Mouse (Mus musculus) heart, embryonic 10.5 days (tissue): ENCODE results near the gene Atmin. TPM values are rescaled to one million over a fixed set of nuclear protein-coding genes. Genes with fewer than 3 reads are reported as not detected.
A peak's percentile ranks its signal among the peaks of the same experiment; 100 is the strongest.

Experiments
- DNase-seq: peaks from one replicate; pipeline ENCODE4 v3.0.0-alpha.2; 2017; ENCODE audit warnings: low spot score
- H3K27ac ChIP-seq: fragments of 300-500 bp; sonication (generic); 2 replicates; pipeline ENCODE4 v1.5.1; 2016; ENCODE audit warnings: mild to moderate bottlenecking
- H3K27me3 ChIP-seq: fragments of 300-500 bp; sonication (generic); 2 replicates; pipeline ENCODE4 v1.6.1; 2016; ENCODE audit warnings: mild to moderate bottlenecking; ENCODE audit not compliant: poor library complexity, insufficient read depth, severe bottlenecking
- H3K36me3 ChIP-seq: fragments of 300-500 bp; sonication (generic); 2 replicates; pipeline ENCODE4 v1.6.1; 2016; ENCODE audit warnings: mild to moderate bottlenecking, moderate library complexity
- H3K4me1 ChIP-seq: fragments of 300-500 bp; sonication (generic); 2 replicates; pipeline ENCODE4 v1.6.1; 2016; ENCODE audit warnings: mild to moderate bottlenecking
- H3K4me3 ChIP-seq: fragments of 300-500 bp; sonication (generic); 2 replicates; pipeline ENCODE4 v1.5.1; 2016; ENCODE audit warnings: mild to moderate bottlenecking, moderate library complexity
- H3K9me3 ChIP-seq: fragments of 300-500 bp; sonication (generic); 2 replicates; pipeline ENCODE4 v1.6.1; 2016; ENCODE audit warnings: mild to moderate bottlenecking, moderate library complexity
- WGBS: fragments of 180-500 bp; shearing (Covaris S2); methylation state at CpG from one replicate; pipeline ENCODE4 v1.1.7; 2016; 5-methylcytosine and 5-hydroxymethylcytosine counted together
- polyA plus RNA-seq: library from polyadenylated mRNA; unstranded; fragments of >200 nt; fragmentation: Nextera tagmentation; extraction: Ambion mirVana; gene quantifications from 2 replicates; pipeline ENCODE4 v1.2.1, GENCODE M21; 2016

Atmin gene
- polyA plus RNA-seq, 1 experiment from 2014 or later: 8.6 TPM

DNA sequence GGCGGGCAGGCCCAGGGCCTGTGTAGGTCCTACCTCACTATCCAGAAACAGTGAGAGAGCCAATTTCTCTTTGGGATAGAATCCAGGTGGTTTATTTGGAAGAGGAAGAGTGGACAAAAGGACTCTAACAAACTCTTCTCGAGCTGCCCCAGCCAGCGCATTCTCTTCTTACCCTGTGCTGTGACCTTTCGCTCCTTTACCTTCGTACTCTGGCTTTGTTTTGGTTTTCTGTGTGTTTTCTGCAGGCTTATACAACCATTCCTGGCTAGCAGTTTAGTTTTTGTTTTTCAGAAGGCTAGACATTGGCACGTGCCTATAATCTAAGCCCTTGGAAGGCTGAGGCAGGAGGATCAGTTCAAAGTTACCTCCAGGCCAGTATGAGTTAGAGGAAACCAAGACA is 26.3 kb downstream of the Atmin start:
- 81% methylated on average over 6 of the region's 6 CpGs for WGBS
- Histone ChIP-seq H3K36me3 (no peaks in the 10 kb centered on the region), H3K27ac (no peak overlapping the region), H3K27me3 (no peaks in the 10 kb centered on the region), H3K4me3 (no peak overlapping the region), H3K9me3 (no peaks in the 10 kb centered on the region), H3K4me1 (peaks cover 5% of the 10 kb centered on the region; the same call in 1 of the 2 replicates)
- DNase-seq: no peak

DNA sequence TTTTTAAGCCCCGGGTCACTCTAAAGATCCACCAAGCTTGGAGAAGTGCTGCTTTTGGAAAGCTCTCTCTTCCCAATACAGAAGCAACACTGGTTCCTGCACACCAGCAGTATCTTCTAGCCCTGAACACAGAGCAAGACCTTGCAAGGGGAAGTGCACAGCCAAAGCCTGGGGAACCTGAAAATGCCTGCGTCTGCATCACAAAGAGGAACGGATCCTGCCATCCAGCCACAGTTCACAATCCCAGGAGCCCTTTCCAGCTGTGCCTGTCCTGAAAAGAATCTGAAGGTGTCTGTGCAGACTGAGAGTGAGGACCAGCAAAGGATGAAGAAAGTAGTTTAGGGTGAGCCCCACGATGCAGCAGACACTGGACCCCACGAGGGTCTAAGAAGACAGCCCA is 31.9 kb downstream of the Atmin start:
- no peaks in the 10 kb centered on the region for H3K9me3 ChIP-seq
- H3K27me3 ChIP-seq: no peaks in the 10 kb centered on the region
- H3K27ac ChIP-seq: no peak overlapping the region
- DNase-seq: no peak
- WGBS: 44% methylated on average over 5 of the region's 5 CpGs
- peaks cover 13% of the 10 kb centered on the region for H3K4me1 ChIP-seq
- H3K36me3 ChIP-seq: no peaks in the 10 kb centered on the region
- no peak overlapping the region for H3K4me3 ChIP-seq

DNA sequence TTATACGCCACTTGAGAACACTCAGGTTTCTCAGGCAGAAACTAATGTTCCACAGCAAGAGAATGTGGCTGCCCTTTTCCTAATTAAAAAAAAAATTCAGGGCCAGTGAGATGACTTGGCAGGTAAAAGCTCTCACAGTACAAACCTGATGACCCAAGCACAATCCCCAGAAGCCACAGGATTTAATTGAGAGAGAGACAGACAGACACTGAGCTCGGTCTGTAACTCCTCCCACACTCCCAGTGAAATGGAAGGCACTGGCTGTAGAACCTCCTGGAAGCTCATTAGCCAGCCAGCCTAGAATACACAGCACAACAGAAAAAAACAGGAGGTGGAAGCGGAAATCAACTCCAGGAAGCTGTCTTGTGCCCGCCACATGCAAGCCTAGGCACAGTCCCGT is 32.4 kb downstream of the Atmin start:
- Histone ChIP-seq H3K27me3 (no peaks in the 10 kb centered on the region), H3K27ac (no peak overlapping the region), H3K4me3 (no peak overlapping the region), H3K9me3 (no peaks in the 10 kb centered on the region), H3K4me1 (peaks cover 14% of the 10 kb centered on the region), H3K36me3 (no peaks in the 10 kb centered on the region)
- no peak for DNase-seq
- WGBS: 66% methylated on average over 5 of the region's 5 CpGs

DNA sequence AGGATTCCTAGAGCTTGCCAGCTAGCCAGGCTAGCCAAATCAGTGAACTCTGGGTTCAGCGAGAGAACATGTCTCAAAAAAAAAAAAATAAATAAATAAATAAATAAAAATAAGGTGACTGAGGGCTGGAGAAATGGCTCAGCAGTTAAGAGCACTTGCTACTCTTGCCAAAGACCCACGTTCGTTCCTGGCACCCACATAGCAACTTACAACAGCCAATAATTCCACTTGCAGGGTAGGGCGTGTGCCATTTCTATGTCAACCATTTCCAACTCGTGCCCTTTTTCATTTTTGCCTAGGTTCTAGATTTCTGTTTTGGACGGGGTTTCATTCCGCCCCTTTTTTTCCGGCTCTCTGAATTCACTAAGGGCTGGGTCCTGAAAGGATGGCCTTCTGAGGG is 34.9 kb downstream of the Atmin start:
- WGBS: 36% methylated on average over 8 of the region's 8 CpGs
- Histone ChIP-seq H3K9me3 (no peaks in the 10 kb centered on the region), H3K4me3 (peak overlapping the region; percentile 84), H3K4me1 (peaks cover 9% of the 10 kb centered on the region), H3K36me3 (peaks cover 13% of the 10 kb centered on the region), H3K27me3 (no peaks in the 10 kb centered on the region), H3K27ac (peak overlapping the region; percentile 63; the same call in 1 of the 2 replicates)
- no peak for DNase-seq

DNA sequence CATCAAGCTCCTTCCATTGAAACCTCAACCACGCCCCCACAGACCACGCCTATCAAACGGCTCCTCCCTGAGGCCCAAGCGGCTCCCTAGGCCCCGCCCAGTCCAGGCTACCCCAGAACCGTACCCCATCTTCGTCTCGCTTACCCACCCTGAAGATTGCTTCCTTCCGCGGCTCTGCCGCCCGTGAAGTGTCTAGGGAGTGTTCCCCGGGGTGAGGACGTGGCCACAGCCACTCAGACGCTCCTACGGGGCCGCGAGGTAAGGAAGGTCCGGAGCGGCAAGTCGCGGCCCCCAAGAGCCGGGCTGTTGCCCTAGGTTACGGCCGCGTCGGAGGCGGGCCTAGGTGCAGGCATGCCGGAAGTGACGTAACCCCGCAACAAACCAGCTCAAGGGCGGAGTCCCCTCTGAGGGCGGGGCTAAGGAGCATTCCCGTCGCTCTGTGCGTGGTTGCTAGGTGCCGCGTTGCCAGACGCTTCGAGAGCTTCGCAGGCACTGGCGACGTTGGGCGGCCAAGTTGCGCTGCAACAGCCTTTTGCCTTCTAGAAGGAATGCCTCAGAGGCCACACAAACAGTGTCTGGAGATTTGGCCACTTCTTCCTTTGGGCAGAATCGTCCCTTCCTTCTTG is 35.6 kb downstream of the Atmin start, which contains the start of gene 1700030J22Rik:
TSS of gene 1700030J22Rik (minus strand) at position 329 of the 626 bp plus-strand sequence.
- H3K4me3 ChIP-seq: peak within 1 kb of the TSS; percentile 84
- peak; percentile 99 for DNase-seq
- no peaks in the 10 kb centered on the region for H3K27me3 ChIP-seq
- H3K4me1 ChIP-seq: peaks cover 9% of the 10 kb centered on the region
- no peaks in the 10 kb centered on the region for H3K9me3 ChIP-seq
- H3K27ac ChIP-seq: peak within 1 kb of the TSS; percentile 63
- peaks cover 19% of the 10 kb centered on the region for H3K36me3 ChIP-seq
- WGBS: under 1% methylated on average over 46 of the region's 46 CpGs

DNA sequence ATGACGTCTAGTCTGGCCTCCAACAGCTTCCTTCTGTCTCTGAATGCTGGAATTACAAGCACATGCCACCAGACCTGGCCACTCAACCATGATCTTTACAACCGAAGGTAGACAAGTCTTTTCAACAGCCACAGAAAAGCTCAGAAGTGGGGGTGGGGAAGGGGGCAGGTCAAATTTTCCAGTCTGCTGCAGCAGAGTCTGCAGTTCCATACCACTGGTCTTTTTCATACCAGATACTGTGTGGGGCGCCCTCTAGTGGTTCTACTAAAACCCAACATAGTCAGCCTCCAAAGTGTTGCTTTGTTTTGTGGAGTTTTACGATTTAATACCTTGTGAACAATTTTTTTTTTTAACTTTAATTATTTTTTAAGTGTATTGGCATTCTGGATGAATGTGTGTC is 36.9 kb downstream of the Atmin start:
- H3K27ac ChIP-seq: no peak overlapping the region
- H3K9me3 ChIP-seq: no peaks in the 10 kb centered on the region
- H3K27me3 ChIP-seq: no peaks in the 10 kb centered on the region
- H3K4me1 ChIP-seq: peaks cover 9% of the 10 kb centered on the region
- H3K36me3 ChIP-seq: peaks cover 28% of the 10 kb centered on the region
- H3K4me3 ChIP-seq: peak overlapping the region; percentile 3; the same call in 1 of the 2 replicates
- 25% methylated on average over 4 of the region's 4 CpGs for WGBS
- peak; percentile 85 for DNase-seq

DNA sequence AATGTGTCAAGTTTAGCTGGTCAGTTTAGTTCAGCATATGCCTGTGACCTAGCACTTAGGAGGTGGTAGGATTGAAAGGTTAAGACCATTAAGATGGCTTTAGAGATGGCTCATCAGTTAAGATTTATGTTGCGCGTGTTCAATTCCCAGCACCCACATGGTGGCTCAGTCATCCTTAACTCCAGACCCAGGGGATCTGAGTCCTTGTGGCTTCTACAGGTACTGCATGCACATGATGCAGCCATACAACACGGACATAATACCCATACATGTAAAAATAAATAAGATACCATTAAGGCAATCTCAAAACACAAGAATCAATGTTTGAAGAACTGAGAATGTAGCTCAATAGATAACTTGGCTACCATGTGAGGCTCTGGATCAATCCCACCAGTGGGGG is 46.6 kb downstream of the Atmin start:
- peaks cover 28% of the 10 kb centered on the region for H3K36me3 ChIP-seq

DNA sequence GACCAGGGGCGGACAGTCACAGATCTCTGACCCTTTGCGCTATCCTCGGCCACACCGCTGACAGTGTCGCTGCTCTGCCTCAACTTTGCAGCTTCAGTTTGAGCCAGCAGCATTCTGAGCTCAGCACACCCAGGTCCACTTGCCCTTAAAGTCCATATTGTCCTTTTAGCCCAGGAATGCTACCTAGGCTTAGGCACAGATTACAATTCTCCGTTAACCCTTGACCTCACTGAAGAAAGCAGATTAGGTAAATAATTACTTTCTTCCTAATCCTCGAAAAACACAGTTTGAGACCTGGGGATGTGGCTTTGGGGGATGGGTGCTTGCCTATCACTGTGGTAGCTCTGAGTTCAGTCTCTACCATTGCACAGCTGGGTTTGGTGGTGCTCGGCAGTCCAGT is 48.0 kb downstream of the Atmin start:
- Histone ChIP-seq H3K36me3 (peaks cover 17% of the 10 kb centered on the region), H3K27me3 (no peaks in the 10 kb centered on the region), H3K27ac (no peak overlapping the region), H3K4me1 (peaks cover 18% of the 10 kb centered on the region), H3K4me3 (no peak overlapping the region), H3K9me3 (no peaks in the 10 kb centered on the region)
- no peak for DNase-seq
- 86% methylated on average over 8 of the region's 8 CpGs for WGBS

More for the DNA sequence above, 46.6 kb downstream of the Atmin start:
- Histone ChIP-seq H3K4me3 (no peak overlapping the region), H3K4me1 (peaks cover 18% of the 10 kb centered on the region), H3K27ac (no peak overlapping the region), H3K9me3 (no peaks in the 10 kb centered on the region), H3K27me3 (no peaks in the 10 kb centered on the region)
- 93% methylated on average over 3 of the region's 3 CpGs for WGBS
- DNase-seq: no peak

DNA sequence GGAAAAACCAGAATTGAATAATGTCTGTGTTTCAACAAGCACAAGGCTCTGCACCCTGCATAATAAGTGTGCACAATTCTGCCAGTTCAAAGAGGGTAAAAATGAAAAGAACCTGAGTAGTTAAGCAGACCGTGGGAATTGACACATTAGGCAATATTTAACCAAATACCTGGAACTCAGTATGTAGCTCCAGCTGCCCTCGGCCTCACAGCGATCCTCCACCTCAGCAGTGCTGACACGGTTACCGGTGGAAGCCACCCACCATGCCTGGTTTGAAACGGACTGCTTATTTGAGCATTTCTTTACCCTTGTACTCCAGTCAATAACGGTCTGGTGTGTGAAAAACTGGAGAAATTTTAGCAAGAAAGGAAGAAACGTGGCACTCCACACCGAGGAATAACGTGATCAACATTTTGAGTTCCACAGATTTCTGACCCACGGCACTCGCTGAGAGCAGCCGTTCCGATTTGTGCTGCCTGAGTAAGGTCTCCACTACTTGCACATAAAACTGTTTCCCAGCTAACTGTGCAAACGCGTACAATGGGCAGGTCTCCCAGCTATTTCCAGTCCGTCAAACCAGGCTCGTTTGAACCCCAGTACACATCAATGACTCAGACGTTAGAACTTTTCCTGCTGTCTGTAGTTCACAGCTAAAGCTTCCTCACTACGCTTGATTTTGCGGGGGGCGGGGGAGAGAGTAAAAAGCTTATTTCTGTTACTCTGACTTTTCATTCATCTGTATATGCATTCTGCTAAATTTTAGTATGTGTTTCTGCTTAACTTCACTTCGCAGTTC is 49.2 kb downstream of the Atmin start:
- Histone ChIP-seq H3K27me3 (no peaks in the 10 kb centered on the region), H3K9me3 (no peaks in the 10 kb centered on the region), H3K4me1 (peaks cover 18% of the 10 kb centered on the region), H3K36me3 (peaks cover 10% of the 10 kb centered on the region; the same call in 1 of the 2 replicates), H3K4me3 (peak overlapping the region; percentile 75), H3K27ac (peak overlapping the region; percentile 89)
- WGBS: 13% methylated on average over 23 of the region's 23 CpGs
- DNase-seq: no peak

DNA sequence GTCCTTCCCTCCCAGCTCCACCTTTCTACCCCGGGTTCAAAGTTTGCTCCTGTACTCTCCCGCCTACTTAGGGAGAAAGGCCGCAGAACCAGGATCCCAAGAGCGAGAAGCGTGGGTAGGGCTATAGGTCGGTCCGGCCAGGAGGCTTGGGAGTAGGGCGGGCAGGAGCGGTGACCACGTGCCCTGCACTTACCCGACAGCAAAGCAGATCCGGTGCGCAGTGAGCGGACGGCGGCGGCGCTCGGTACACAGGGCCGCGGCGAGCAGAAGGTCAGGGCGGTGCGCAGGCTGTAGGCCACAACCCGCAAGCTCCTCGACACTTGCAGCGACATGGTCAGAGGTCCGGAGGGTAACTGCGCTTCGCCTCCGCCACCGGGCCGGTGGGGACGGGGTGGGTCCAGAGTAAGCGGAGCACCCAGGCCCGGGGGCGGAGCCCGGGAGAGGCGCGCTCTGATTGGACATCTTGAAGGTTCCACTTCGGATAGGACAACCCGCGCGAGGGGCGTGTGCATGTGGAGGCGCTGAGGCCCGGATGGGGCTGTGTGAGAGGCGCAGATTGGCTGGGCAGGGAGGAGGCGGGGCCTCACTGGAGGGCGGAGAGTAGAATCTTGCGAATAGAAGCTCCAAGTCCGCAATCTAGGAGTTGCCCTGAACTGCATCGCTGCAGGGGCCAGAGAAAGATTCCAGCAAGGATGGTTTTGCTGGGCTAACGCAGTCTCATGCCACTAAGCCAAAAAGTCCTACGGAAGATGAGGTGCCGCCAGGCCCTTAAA is 50.1 kb downstream of the Atmin start, which contains the start of gene Gcsh:
TSS of gene Gcsh (minus strand) at position 443 of the 773 bp plus-strand sequence.
- peak within 1 kb of the TSS; percentile 75 for H3K4me3 ChIP-seq
- WGBS: under 1% methylated on average over 56 of the region's 56 CpGs
- 0 out of 2 replicates have a peak, but pooled peaks cover 6% of the 10 kb centered on the region for H3K36me3 ChIP-seq
- H3K4me1 ChIP-seq: peaks cover 18% of the 10 kb centered on the region
- no peaks in the 10 kb centered on the region for H3K9me3 ChIP-seq
- H3K27me3 ChIP-seq: no peaks in the 10 kb centered on the region
- DNase-seq: peak; percentile 100
- H3K27ac ChIP-seq: peak within 1 kb of the TSS; percentile 89

DNA sequence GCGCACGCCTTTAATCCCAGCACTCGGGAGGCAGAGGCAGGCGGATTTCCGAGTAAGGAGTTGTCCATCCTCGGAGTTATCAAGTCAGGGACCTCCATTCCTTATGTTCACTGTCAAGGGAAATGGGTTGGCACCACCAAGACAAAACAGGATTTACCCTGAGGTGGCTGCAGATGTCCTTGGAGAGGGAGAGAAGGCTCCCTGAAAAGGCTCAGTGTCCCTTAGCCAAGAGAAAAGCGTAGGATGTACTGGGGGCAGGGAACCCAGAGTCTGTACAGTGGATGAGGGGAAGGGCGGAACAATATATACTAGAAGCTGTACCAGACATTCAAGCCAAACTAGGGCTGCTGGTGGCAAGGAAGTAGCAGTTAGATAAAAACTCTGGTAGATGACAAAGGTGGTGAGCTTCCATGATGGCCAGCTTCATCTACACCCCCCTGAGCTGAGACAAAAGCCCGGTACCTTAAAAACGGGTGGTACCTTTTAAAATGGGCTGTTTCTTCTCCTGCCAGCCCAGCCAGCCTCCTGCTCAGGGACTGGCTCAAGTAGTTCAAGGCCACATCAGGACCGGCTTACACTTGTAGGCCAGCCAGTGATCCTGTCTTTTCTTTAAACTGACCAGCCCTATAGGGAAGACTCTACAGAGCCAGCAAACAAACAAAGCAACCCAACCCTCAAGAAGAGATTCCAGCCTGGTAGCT is 51.0 kb downstream of the Atmin start:
- peaks cover 18% of the 10 kb centered on the region for H3K4me1 ChIP-seq
- 58% methylated on average over 11 of the region's 11 CpGs for WGBS
- no peaks in the 10 kb centered on the region for H3K27me3 ChIP-seq

More for the DNA sequence above, 51.0 kb downstream of the Atmin start:
- DNase-seq: no peak
- Histone ChIP-seq H3K9me3 (no peaks in the 10 kb centered on the region), H3K36me3 (0 out of 2 replicates have a peak, but pooled peaks cover 6% of the 10 kb centered on the region), H3K27ac (peak overlapping the region; percentile 89), H3K4me3 (peak overlapping the region; percentile 75)
